Mouse (Mus musculus): ENCODE data around the gene Nt5c3b. TPM values are rescaled to one million over a fixed set of nuclear protein-coding genes. Genes with fewer than 3 reads are reported as not detected.

Gene Nt5c3b
- polyA plus RNA-seq (2014; fragmentation: Illumina TruSeq; extraction: RNeasy Lipid Tissue Mini Kit (QIAGEN cat#74804); ENCODE audit: low read depth, low replicate concordance), result 42.9 TPM

DNA sequence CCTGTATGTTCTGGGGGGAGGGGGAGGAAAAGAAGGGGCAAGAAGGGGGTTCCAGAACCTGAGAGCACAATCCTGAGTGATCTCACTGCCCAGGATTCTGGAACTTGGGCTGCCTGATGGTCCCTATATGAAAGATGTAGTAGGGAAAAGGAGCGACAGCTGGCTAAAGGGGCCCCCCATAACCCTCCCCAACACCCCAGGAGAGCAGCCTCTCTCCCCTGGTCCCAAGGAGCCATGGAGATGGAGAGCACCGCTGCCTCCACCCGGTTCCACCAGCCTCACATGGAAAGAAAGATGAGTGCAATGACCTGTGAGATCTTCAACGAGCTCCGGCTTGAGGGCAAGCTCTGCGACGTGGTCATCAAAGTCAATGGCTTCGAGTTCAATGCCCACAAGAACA lies at the start of gene Nt5c3b, which contains the start of gene Klhl10:
Gene Nt5c3b (minus strand): TSS at position 12 of the 400 bp plus-strand sequence.
Gene Klhl10 (plus strand): TSS at position 121 of the 400 bp plus-strand sequence.

DNA sequence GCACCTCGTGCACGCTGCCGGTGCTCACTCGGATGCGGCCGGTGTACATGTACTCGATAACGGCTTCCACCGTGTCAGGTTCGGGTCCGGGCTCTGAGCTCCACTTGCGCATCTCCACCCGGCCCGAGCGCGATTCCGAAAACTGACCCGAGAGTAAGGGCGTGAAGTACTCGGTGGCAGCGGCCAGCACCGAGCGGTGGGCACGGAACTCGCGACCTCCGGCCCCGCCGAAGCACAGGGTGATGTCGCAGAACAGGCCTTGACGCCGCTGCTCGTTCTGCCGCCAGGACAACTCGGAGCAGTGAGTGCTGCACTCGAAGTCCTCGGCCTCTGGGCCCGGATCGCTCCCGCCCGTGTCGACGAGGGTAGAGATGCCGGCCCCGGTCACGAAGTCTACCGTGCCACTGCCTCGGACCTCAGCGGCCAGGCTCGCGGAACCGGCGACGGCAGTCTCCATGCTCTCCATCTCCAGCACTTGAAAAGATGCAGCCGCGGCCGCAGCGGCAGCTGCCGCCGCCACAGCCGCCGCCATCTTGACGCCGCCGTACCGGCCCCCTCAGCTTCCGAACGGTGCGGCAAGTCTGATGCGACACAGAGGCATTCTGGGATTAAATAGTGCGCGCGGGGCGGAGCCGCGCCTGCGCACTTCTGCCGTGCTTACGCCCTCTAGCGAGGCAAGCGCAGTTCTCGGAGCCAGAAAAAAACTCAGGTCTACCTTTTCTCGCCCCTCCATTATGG lies 30.8 kb upstream of the Nt5c3b start, which contains the start of gene Klhl11:
Gene Klhl11 (minus strand): TSS at position 545 of the 738 bp plus-strand sequence.

DNA sequence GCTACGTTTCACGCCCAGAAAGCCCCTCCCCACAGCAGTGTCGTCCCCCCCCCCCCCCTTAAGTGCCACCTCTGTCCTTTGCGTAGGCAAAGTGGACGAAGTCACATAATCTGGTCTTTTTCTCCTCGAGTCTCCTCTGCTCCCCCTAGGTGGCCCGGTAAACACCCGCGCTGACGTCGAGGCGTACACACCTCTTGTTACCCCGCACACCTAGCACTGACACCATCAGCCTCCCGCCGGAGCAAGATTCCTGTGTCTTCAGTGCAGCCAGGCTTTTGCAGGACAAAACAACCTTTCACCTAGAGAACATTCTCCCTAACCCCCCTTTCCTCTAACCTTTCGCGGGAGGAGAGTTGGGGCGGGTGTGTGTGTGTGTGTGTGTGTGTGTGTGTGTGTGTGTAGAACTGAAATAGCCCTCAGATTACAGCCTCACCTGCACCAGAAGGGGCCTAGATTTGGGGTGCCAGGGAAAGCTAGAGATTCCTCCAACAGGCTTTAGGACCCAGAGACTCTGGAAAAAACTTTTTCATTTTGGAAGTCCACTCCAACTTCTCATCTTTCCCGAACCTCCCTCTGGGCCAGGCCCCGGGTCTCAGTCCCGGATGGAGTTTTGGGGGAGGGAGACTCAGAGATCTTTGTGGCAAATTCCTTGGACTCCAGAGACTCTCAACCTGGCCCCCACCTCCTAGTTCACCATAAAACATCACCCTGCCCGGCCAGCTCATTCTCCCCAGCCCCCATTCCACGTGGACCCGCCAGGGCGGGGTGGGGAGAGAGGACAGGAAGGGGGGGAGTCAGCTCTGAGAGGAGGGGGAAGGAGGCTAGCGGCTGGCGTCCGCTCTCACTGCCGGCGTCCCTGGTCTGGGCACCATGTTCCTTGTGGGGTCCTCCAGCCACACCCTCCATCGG lies 26.4 kb downstream of the Nt5c3b start, which contains the start of gene Fkbp10:
Gene Fkbp10 (plus strand): TSS at position 784 of the 909 bp plus-strand sequence.

DNA sequence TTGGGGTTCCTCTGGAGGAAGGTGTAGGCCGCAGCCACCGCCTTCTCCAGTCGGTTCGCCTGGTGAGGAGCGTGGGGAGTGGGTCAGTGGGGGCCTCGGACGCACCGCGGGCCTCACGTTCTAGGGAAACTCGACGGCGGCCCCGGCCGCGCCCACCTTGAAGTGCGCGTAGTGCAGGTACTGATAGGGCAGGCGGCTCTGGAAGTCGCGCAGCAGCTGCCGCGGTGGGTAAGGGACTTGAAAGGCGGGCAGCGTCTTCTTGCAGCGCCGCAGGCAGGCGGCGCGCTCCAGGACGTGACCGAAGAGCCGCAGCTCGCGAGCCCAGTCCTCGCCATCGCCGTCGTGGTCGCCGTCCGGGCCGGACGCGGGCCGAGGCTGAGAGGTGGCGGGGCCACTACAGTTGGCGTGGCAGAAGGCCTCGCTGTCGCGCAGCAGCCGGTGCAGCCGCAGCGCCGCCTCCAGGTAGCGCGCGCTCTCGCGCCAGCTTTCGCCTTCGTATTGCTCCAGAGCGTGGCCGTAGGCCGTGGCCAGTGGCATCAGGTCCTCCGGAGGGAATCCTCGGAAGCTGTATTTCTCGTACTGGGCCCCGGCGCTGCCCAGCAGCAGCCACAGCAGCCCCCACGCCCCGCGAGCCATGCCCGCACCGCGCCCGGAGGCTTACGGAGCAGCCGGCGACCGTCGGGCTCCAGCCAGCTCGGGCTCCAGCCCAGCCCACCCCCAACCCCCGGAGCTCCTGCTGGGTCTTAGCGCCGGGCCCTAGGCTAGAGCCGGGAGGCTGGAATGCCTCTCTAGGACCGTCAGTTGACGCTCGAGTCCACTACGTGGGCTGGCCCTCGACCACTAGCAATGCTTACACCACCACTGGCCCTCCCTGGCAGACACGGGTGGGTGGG lies 27.3 kb downstream of the Nt5c3b start, which contains the start of gene P3h4:
Gene P3h4 (minus strand): TSS at position 816 of the 893 bp plus-strand sequence.

DNA sequence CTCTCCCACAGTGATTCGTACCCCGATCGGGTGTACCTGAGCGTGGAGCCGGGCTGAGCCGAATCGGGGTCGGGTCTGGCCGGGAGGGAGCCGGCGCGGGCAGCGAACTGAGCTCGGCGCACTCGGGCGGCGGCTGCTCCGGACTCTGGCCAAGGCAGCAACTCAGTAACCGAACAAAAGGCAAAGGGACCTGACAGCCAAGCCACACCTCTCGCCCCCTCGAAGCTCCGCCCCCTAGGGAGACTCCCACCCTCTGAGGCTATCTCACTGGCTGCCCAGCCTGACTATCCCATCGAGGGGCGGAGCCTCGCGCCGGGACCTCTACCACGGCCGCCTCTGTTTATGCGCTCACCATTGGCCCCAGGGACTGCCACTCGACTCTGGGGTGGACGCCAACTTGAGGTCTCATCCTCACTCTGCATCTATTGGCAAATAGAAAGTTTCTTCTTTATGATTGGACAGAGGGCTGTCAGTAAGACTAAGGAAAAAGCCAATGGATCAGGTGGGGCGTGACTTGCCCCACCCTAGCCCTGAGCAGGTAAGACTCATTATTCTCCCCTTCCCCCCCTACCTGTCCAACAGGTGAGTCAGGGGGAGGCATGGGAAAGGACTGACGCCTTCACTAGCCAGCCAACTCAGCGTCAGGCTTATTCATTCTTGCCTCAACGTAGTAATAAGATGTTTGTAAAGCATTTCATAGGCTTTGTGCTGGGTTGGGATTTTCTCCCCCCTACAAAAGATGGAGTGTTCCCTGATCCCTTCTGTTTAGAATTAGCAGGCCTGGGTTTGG lies 43.8 kb downstream of the Nt5c3b start, which contains the start of gene Jup:
Gene Jup (minus strand): TSS at position 164 of the 790 bp plus-strand sequence.

Other genes with a start within 250 kb of the Nt5c3b start
- gene Krt9, start 248.6 kb downstream of the Nt5c3b start, polyA plus RNA-seq (2014; fragmentation: Illumina TruSeq; extraction: RNeasy Lipid Tissue Mini Kit (QIAGEN cat#74804); ENCODE audit: low read depth, low replicate concordance), result not detected
- gene Krt14, start 234.3 kb downstream of the Nt5c3b start, polyA plus RNA-seq (2014; fragmentation: Illumina TruSeq; extraction: RNeasy Lipid Tissue Mini Kit (QIAGEN cat#74804); ENCODE audit: low read depth, low replicate concordance), result not detected
- not detected for gene Krt16, start 192.9 kb downstream of the Nt5c3b start, polyA plus RNA-seq (2014; fragmentation: Illumina TruSeq; extraction: RNeasy Lipid Tissue Mini Kit (QIAGEN cat#74804); ENCODE audit: low read depth, low replicate concordance)
- gene Krt17, start 180.8 kb downstream of the Nt5c3b start, polyA plus RNA-seq (2014; fragmentation: Illumina TruSeq; extraction: RNeasy Lipid Tissue Mini Kit (QIAGEN cat#74804); ENCODE audit: low read depth, low replicate concordance), result not detected
- not detected for gene Krt42, start 171.9 kb downstream of the Nt5c3b start, polyA plus RNA-seq (2014; fragmentation: Illumina TruSeq; extraction: RNeasy Lipid Tissue Mini Kit (QIAGEN cat#74804); ENCODE audit: low read depth, low replicate concordance)
- 1,167 TPM for gene Eif1, start 121.9 kb downstream of the Nt5c3b start, polyA plus RNA-seq (2014; fragmentation: Illumina TruSeq; extraction: RNeasy Lipid Tissue Mini Kit (QIAGEN cat#74804); ENCODE audit: low read depth, low replicate concordance)
- gene Gast, start 107.4 kb downstream of the Nt5c3b start, polyA plus RNA-seq (2014; fragmentation: Illumina TruSeq; extraction: RNeasy Lipid Tissue Mini Kit (QIAGEN cat#74804); ENCODE audit: low read depth, low replicate concordance), result not detected
- 1.4 TPM for gene Hap1, start 85.7 kb downstream of the Nt5c3b start, polyA plus RNA-seq (2014; fragmentation: Illumina TruSeq; extraction: RNeasy Lipid Tissue Mini Kit (QIAGEN cat#74804); ENCODE audit: low read depth, low replicate concordance)
- 166 TPM for gene Jup, start 44.0 kb downstream of the Nt5c3b start, polyA plus RNA-seq (2014; fragmentation: Illumina TruSeq; extraction: RNeasy Lipid Tissue Mini Kit (QIAGEN cat#74804); ENCODE audit: low read depth, low replicate concordance)
- gene P3h4, start 27.0 kb downstream of the Nt5c3b start, polyA plus RNA-seq (2014; fragmentation: Illumina TruSeq; extraction: RNeasy Lipid Tissue Mini Kit (QIAGEN cat#74804); ENCODE audit: low read depth, low replicate concordance), result 34.0 TPM
- 24.7 TPM for gene Fkbp10, start 26.1 kb downstream of the Nt5c3b start, polyA plus RNA-seq (2014; fragmentation: Illumina TruSeq; extraction: RNeasy Lipid Tissue Mini Kit (QIAGEN cat#74804); ENCODE audit: low read depth, low replicate concordance)
- 0.45 TPM for gene Klhl10, start 109 bp upstream of the Nt5c3b start, polyA plus RNA-seq (2014; fragmentation: Illumina TruSeq; extraction: RNeasy Lipid Tissue Mini Kit (QIAGEN cat#74804); ENCODE audit: low read depth, low replicate concordance)
- 4.8 TPM for gene Klhl11, start 30.9 kb upstream of the Nt5c3b start, polyA plus RNA-seq (2014; fragmentation: Illumina TruSeq; extraction: RNeasy Lipid Tissue Mini Kit (QIAGEN cat#74804); ENCODE audit: low read depth, low replicate concordance)
- 31.9 TPM for gene Acly, start 86.2 kb upstream of the Nt5c3b start, polyA plus RNA-seq (2014; fragmentation: Illumina TruSeq; extraction: RNeasy Lipid Tissue Mini Kit (QIAGEN cat#74804); ENCODE audit: low read depth, low replicate concordance)
- gene Ttc25, start 103.8 kb upstream of the Nt5c3b start, polyA plus RNA-seq (2014; fragmentation: Illumina TruSeq; extraction: RNeasy Lipid Tissue Mini Kit (QIAGEN cat#74804); ENCODE audit: low read depth, low replicate concordance), result 0.29 TPM
- gene Cnp, start 133.1 kb upstream of the Nt5c3b start, polyA plus RNA-seq (2014; fragmentation: Illumina TruSeq; extraction: RNeasy Lipid Tissue Mini Kit (QIAGEN cat#74804); ENCODE audit: low read depth, low replicate concordance), result 9.0 TPM
- 51.3 TPM for gene Nkiras2, start 177.4 kb upstream of the Nt5c3b start, polyA plus RNA-seq (2014; fragmentation: Illumina TruSeq; extraction: RNeasy Lipid Tissue Mini Kit (QIAGEN cat#74804); ENCODE audit: low read depth, low replicate concordance)
- 153 TPM for gene Dnajc7, start 178.4 kb upstream of the Nt5c3b start, polyA plus RNA-seq (2014; fragmentation: Illumina TruSeq; extraction: RNeasy Lipid Tissue Mini Kit (QIAGEN cat#74804); ENCODE audit: low read depth, low replicate concordance)

All from heart, adult 10 weeks (tissue).